Mouse (Mus musculus) MEL (cell line): ENCODE data around the gene Pxylp1. TPM values are rescaled to one million over a fixed set of nuclear protein-coding genes. Genes with fewer than 3 reads are reported as not detected.

Source experiments
- DNase-seq: peaks from one replicate; pipeline ENCODE4 v3.0.0; 2011; ENCODE audit warnings: low read depth, low spot score
- H3K27ac ChIP-seq: 2 replicates; pipeline ENCODE4 v1.5.1; 2012; ENCODE audit warnings: low read depth, mild to moderate bottlenecking, control low read depth, low read length, moderate library complexity; ENCODE audit not compliant: control insufficient read depth
- H3K27me3 ChIP-seq, 2 experiments: fragments of 150-350 bp in 1 of 2; sonication (generic) in 1 of 2; 2 replicates each; pipeline ENCODE4 v1.6.1; 2012; ENCODE audit warnings: low read length in 2 of 2, mild to moderate bottlenecking in 2 of 2, improper control_type of control experiment in 1 of 2, moderate library complexity in 1 of 2; ENCODE audit not compliant: insufficient read depth in 2 of 2, control insufficient read depth in 1 of 2
- H3K36me3 ChIP-seq, 2 experiments: 2 replicates each; pipeline ENCODE4 v1.6.1; 2012 to 2014; ENCODE audit warnings: low read length in 2 of 2, improper control_type of control experiment in 1 of 2, inconsistent platforms in 1 of 2, mild to moderate bottlenecking in 1 of 2; ENCODE audit not compliant: insufficient read depth in 2 of 2, control insufficient read depth in 1 of 2
- H3K4me1 ChIP-seq, 2 experiments: fragments of 150-350 bp in 1 of 2; sonication (generic) in 1 of 2; 2 replicates each; pipeline ENCODE4 v1.6.1; 2012; ENCODE audit warnings: low read length in 2 of 2, improper control_type of control experiment in 1 of 2, mild to moderate bottlenecking in 1 of 2; ENCODE audit not compliant: insufficient read depth in 2 of 2, control insufficient read depth in 1 of 2
- H3K4me3 ChIP-seq, 2 experiments: fragments of 150-350 bp in 1 of 2; sonication (generic) in 1 of 2; 2 replicates each; pipeline ENCODE4 v1.5.1; 2012; ENCODE audit warnings: low read depth in 2 of 2, low read length in 2 of 2, mild to moderate bottlenecking in 2 of 2, moderate library complexity in 2 of 2, control low read depth in 1 of 2, improper control_type of control experiment in 1 of 2; ENCODE audit not compliant: control insufficient read depth in 1 of 2, insufficient read depth in 1 of 2
- H3K79me2 ChIP-seq: 2 replicates; pipeline ENCODE4 v1.6.1; 2012; ENCODE audit warnings: mild to moderate bottlenecking, low read length, moderate library complexity; ENCODE audit not compliant: control insufficient read depth, poor library complexity, insufficient read depth
- H3K9ac ChIP-seq: 2 replicates; pipeline ENCODE4 v1.6.1; 2012; ENCODE audit warnings: low read depth, mild to moderate bottlenecking, control low read depth, low read length, moderate library complexity; ENCODE audit not compliant: control insufficient read depth, poor library complexity, severe bottlenecking
- H3K9me3 ChIP-seq: fragments of 150-350 bp; sonication (generic); replicated peaks from 2 replicates; pipeline ENCODE4 v1.6.1; 2012; ENCODE audit warnings: mild to moderate bottlenecking, low read length, improper control_type of control experiment, moderate library complexity; ENCODE audit not compliant: insufficient read depth
- BHLHE40 ChIP-seq: IDR thresholded peaks from 2 replicates; pipeline ENCODE4 v1.6.1; 2012; ENCODE audit warnings: low read depth, mild to moderate bottlenecking, inconsistent platforms, low read length, improper control_type of control experiment, borderline replicate concordance
- CHD1 ChIP-seq: IDR thresholded peaks from 2 replicates; pipeline ENCODE4 v1.6.1; 2012; ENCODE audit warnings: low read depth, mild to moderate bottlenecking, inconsistent platforms, low read length, improper control_type of control experiment
- E2F4 ChIP-seq: IDR thresholded peaks from 2 replicates; pipeline ENCODE4 v1.6.1; 2011; ENCODE audit warnings: low read depth, low read length, improper control_type of control experiment, borderline replicate concordance
- ELF1 ChIP-seq: IDR thresholded peaks from 2 replicates; pipeline ENCODE4 v1.6.1; 2014; ENCODE audit warnings: low read depth, mild to moderate bottlenecking, inconsistent platforms, low read length, improper control_type of control experiment, moderate library complexity
- ETS1 ChIP-seq: IDR thresholded peaks from 2 replicates; pipeline ENCODE4 v1.6.1; 2012; ENCODE audit warnings: low read depth, mild to moderate bottlenecking, inconsistent platforms, low read length, improper control_type of control experiment, moderate library complexity
- GABPA ChIP-seq: IDR thresholded peaks from 2 replicates; pipeline ENCODE4 v1.6.1; 2012; ENCODE audit warnings: low read depth, mild to moderate bottlenecking, inconsistent platforms, low read length, improper control_type of control experiment, moderate library complexity
- HCFC1 ChIP-seq: IDR thresholded peaks from 2 replicates; pipeline ENCODE4 v1.6.1; 2012; ENCODE audit warnings: low read depth, mild to moderate bottlenecking, inconsistent platforms, low read length, improper control_type of control experiment, moderate library complexity
- KAT2A ChIP-seq: conservative IDR thresholded peaks from 2 replicates; pipeline ENCODE4 v1.6.1; 2012; ENCODE audit warnings: low read depth, low read length, improper control_type of control experiment, inconsistent platforms
- MAZ ChIP-seq: IDR thresholded peaks from 2 replicates; pipeline ENCODE4 v1.6.1; 2012; ENCODE audit warnings: low read depth, mild to moderate bottlenecking, inconsistent platforms, low read length, improper control_type of control experiment
- MEF2A ChIP-seq: IDR thresholded peaks from 2 replicates; pipeline ENCODE4 v1.6.1; 2014; ENCODE audit warnings: low read depth, mild to moderate bottlenecking, inconsistent platforms, low read length, improper control_type of control experiment; ENCODE audit not compliant: poor library complexity, insufficient replicate concordance, severe bottlenecking; ENCODE audit errors: extremely low read depth
- MXI1 ChIP-seq: IDR thresholded peaks from 2 replicates; pipeline ENCODE4 v1.6.1; 2011; ENCODE audit warnings: mild to moderate bottlenecking, low read depth, low read length, improper control_type of control experiment
- NELFE ChIP-seq: IDR thresholded peaks from 2 replicates; pipeline ENCODE4 v1.6.1; 2011; ENCODE audit warnings: low read depth, low read length, improper control_type of control experiment
- RCOR1 ChIP-seq: IDR thresholded peaks from 2 replicates; pipeline ENCODE4 v1.6.1; 2012; ENCODE audit warnings: low read depth, mild to moderate bottlenecking, inconsistent platforms, low read length, improper control_type of control experiment
- SMC3 ChIP-seq: IDR thresholded peaks from 2 replicates; pipeline ENCODE4 v1.6.1; 2011; ENCODE audit warnings: low read depth, low read length, improper control_type of control experiment
- TAL1 ChIP-seq: IDR thresholded peaks from 2 replicates; pipeline ENCODE4 v1.6.1; 2012; ENCODE audit warnings: mild to moderate bottlenecking, inconsistent platforms, low read length, moderate library complexity, mixed read lengths
- TBP ChIP-seq: IDR thresholded peaks from 2 replicates; pipeline ENCODE4 v1.8.0; 2011; ENCODE audit warnings: low read depth, low read length, improper control_type of control experiment
- USF1 ChIP-seq: IDR thresholded peaks from 2 replicates; pipeline ENCODE4 v1.6.1; 2014; ENCODE audit warnings: low read depth, mild to moderate bottlenecking, inconsistent platforms, low read length, improper control_type of control experiment, moderate library complexity
- ZKSCAN1 ChIP-seq: IDR thresholded peaks from 2 replicates; pipeline ENCODE4 v1.6.1; 2012; ENCODE audit warnings: low read depth, mild to moderate bottlenecking, inconsistent platforms, low read length, improper control_type of control experiment, moderate library complexity
- ZMIZ1 ChIP-seq: IDR thresholded peaks from 2 replicates; pipeline ENCODE4 v1.6.1; 2012; ENCODE audit warnings: low read depth, mild to moderate bottlenecking, inconsistent platforms, low read length, improper control_type of control experiment, moderate library complexity
- ZNF384 ChIP-seq: IDR thresholded peaks from 2 replicates; pipeline ENCODE4 v1.6.1; 2012; ENCODE audit warnings: low read depth, mild to moderate bottlenecking, inconsistent platforms, low read length, improper control_type of control experiment
- polyA plus RNA-seq, 2 experiments: library from polyadenylated mRNA; stranded (reverse) in 1 of 2; unstranded in 1 of 2; fragments of >175 nt in 1 of 2; fragments of >200 nt in 1 of 2; gene quantifications; 2 replicates each; pipeline versions ENCODE4 v1.2.1 to v1.2.4; 2012; ENCODE audit warnings: low replicate concordance in 2 of 2, low read depth in 1 of 2; ENCODE audit not compliant: insufficient read length in 2 of 2, insufficient read depth in 1 of 2, missing spikeins in 1 of 2
- total RNA-seq: library from RNA; depleted of rRNA; stranded (reverse); fragments of 300-350 nt; gene quantifications from 2 replicates; pipeline ENCODE4 v1.2.3, GENCODE M21; 2012

The Pxylp1 gene
- total and polyA plus RNA-seq, 3 experiments = 5.7 to 9.9 TPM; not detected in 1

DNA sequence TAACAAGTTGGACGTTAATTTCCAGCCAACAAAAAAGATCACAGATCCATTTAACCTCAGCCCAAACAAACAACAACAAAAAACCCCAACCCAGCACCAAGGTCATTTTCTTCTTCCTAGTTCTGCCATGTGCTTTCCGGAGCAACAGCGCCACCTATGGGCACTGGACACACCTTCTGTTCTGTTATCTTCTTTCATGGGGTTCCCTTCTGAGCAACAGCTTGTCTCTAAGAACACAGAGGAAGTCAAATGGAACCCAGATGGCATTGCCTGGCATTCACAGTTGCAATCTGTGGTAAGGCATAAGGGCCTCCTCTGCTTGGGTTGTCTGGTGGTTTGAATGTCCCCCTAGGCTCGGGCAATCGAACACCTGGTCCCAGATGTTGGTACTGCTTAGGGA, 19.4 kb downstream of the Pxylp1 start (continued):
- TF ChIP-seq MEF2A (no peak), KAT2A (no peak), MAZ (no peak), GABPA (no peak), TAL1 (no peak), ELF1 (no peak), CHD1 (no peak), NELFE (no peak), HCFC1 (no peak), ZKSCAN1 (no peak)
- TF ChIP-seq, all 39 proteins: peak for 9

DNA sequence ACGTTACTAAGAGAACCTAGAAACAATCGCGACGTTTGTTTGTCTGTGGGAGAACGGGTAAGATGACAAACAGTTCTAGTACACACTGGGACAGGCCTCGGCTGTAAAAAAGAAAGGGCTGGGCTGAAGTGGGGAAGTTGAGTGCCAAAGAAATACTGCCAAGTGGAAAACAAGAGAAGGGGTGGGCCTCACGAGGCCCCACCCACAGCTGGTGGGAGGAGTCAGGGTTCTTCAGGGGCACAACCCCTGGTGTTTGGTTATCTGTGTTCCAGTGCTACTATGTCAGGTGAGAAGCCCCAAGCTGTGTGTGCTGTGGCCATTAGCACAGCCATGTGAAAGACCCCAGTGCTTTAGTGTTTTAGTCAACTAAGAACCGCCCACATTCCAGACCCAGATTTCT, 22.4 kb downstream of the Pxylp1 start:
- H3K27me3 ChIP-seq = no peaks in the 10 kb centered on the region
- no peak for TF ChIP-seq ZNF384
- H3K9me3 ChIP-seq = no peaks in the 10 kb centered on the region
- H3K79me2 ChIP-seq = no peaks in the 10 kb centered on the region
- peak; percentile 64 for DNase-seq
- no peak overlapping the region for H3K9ac ChIP-seq
- no peak overlapping the region for H3K4me3 ChIP-seq
- H3K27ac ChIP-seq = no peak overlapping the region
- no peaks in the 10 kb centered on the region for H3K4me1 ChIP-seq
- no peaks in the 10 kb centered on the region for H3K36me3 ChIP-seq

DNA sequence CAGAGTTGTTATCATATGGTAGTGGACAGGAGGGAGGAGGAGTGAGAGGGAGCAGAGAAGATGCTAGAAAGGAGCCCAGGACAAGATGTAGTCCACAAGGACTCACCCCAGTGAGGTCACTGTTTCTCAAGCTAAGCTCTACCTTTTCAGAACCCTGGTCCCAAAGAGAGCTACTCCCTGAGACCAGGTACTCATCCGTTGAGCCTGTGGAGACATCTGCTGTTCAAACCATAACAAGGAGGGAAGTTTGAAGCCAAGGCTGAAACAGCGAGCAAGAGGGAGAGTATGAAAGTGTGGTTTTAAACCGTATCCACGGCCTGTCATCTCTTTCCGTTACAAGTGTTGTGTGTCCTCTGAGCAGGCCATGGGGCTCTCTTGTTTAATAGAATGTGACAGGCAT, 22.9 kb downstream of the Pxylp1 start:
- DNase-seq = no peak
- Histone ChIP-seq H3K9ac (no peak overlapping the region), H3K4me3 (no peak overlapping the region), H3K27ac (no peak overlapping the region), H3K9me3 (no peaks in the 10 kb centered on the region), H3K36me3 (no peaks in the 10 kb centered on the region)
- no peak for TF ChIP-seq TBP
- no peak for TF ChIP-seq SMC3
- TF ChIP-seq ZNF384 = no peak
- no peak for TF ChIP-seq MAZ
- no peak for TF ChIP-seq ETS1
- TF ChIP-seq E2F4 = no peak
- TF ChIP-seq RCOR1 = no peak
- no peak for TF ChIP-seq BHLHE40
- TF ChIP-seq GABPA = no peak
- TF ChIP-seq USF1 = no peak
- TF ChIP-seq TAL1 = no peak
- TF ChIP-seq ZMIZ1 = no peak
- TF ChIP-seq MEF2A = no peak
- TF ChIP-seq MXI1 = no peak
- TF ChIP-seq, all 39 proteins: peak for 0
- H3K4me1 ChIP-seq = no peaks in the 10 kb centered on the region
- no peaks in the 10 kb centered on the region for H3K27me3 ChIP-seq
- no peaks in the 10 kb centered on the region for H3K79me2 ChIP-seq
